Mouse (Mus musculus) neural tube, embryonic 15.5 days (tissue): ENCODE data around the gene Gpd1. TPM values are rescaled to one million over a fixed set of nuclear protein-coding genes. Genes with fewer than 3 reads are reported as not detected.

Experiments used
- ATAC-seq: fragments of 200-750 bp; cut with Nextera tagmentation; 2 replicates; pipeline ENCODE4 v1.8.0; 2017; ENCODE audit warnings: mild to moderate bottlenecking, moderate TSS enrichment, moderate library complexity; ENCODE audit not compliant: low FRiP score
- H3K27ac ChIP-seq: fragments of 300-500 bp; sonication (generic); replicated peaks from 2 replicates; pipeline ENCODE4 v1.5.1; 2015; ENCODE audit warnings: mild to moderate bottlenecking, inconsistent platforms
- H3K27me3 ChIP-seq: fragments of 300-500 bp; sonication (generic); replicated peaks from 2 replicates; pipeline ENCODE4 v1.6.1; 2015; ENCODE audit warnings: inconsistent platforms
- H3K36me3 ChIP-seq: fragments of 300-500 bp; sonication (generic); 2 replicates; pipeline ENCODE4 v1.6.1; 2015; ENCODE audit warnings: inconsistent platforms
- H3K4me1 ChIP-seq: fragments of 300-500 bp; sonication (generic); 2 replicates; pipeline ENCODE4 v1.6.1; 2015; ENCODE audit warnings: inconsistent platforms
- H3K4me2 ChIP-seq: fragments of 300-500 bp; sonication (generic); 2 replicates; pipeline ENCODE4 v1.6.1; 2015; ENCODE audit warnings: inconsistent platforms, mild to moderate bottlenecking, moderate library complexity
- H3K4me3 ChIP-seq: fragments of 300-500 bp; sonication (generic); replicated peaks from 2 replicates; pipeline ENCODE4 v1.5.1; 2015; ENCODE audit warnings: mild to moderate bottlenecking, inconsistent platforms
- H3K9ac ChIP-seq: fragments of 300-500 bp; sonication (generic); replicated peaks from 2 replicates; pipeline ENCODE4 v1.6.1; 2015; ENCODE audit warnings: mild to moderate bottlenecking, inconsistent platforms
- H3K9me3 ChIP-seq: fragments of 300-500 bp; sonication (generic); replicated peaks from 2 replicates; pipeline ENCODE4 v1.6.1; 2016; ENCODE audit warnings: inconsistent platforms
- WGBS: fragments of 180-500 bp; shearing (Covaris S2); methylation state at CpG from one replicate; pipeline ENCODE4 v1.1.7; 2015; ENCODE audit warnings: mixed read lengths; 5-methylcytosine and 5-hydroxymethylcytosine counted together
- polyA plus RNA-seq: library from polyadenylated mRNA; unstranded; fragments of >200 nt; fragmentation: Nextera tagmentation; extraction: Ambion mirVana; gene quantifications from 2 replicates; pipeline ENCODE4 v1.2.1, GENCODE M21; 2015

The Gpd1 gene
- 4.5 and 5.2 TPM in 2 replicates for polyA plus RNA-seq

DNA sequence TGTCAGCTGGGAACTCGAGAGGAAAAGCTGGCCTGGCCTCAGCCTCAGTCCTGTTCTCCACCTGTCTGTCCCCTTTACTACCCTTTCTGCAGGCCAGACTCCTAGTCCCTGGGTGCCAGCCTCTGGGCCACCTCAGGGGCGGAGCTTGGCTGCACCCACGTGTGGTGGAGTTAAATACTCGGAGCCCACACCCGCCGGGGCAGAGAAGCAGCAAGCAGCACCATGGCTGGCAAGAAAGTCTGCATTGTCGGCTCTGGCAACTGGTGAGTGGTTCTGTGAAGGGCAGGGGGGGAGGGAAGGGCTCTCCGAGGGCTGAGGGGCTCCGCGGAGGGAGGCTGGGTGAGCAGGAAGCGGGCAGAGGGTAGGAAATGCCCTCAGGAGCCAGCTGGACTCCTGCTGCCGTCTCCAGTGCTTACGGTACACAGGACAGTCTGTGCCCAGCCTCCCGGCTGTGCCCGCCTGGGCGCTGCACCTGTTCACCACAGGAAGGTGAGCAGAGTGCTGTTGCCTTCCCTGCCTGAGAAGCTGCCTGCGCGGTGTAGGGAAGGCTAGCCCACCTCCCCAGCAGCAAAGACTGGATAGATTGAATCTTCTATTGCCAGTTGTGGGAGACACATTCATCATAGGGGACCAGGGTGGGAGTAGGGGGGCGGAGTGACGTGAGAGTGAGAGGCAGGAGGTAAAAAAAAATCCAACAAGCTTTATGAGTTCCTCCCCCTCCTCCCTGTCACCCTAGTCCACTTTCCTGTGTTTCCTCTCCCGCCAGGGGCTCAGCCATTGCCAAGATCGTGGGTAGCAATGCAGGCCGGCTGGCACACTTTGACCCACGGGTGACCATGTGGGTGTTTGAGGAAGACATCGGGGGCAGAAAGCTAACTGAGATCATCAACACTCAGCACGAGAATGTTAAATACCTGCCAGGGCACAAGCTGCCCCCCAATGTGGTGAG lies at the start of gene Gpd1:
Gene Gpd1 (plus strand): TSS at position 130 of the 949 bp plus-strand sequence.
- WGBS, result 63% methylated on average over 23 of the region's 26 CpGs
- H3K9ac ChIP-seq, result 0 out of 2 replicates have a peak within 1 kb of the TSS, but pooled peaks have one; percentile 11

GRCm38 (mm10) chr15:99667544-99667943 lies 49.8 kb upstream of the Gpd1 start:
- Histone ChIP-seq H3K9me3 (no peaks in the 10 kb centered on the region), H3K27me3 (no peaks in the 10 kb centered on the region), H3K4me2 (no peak overlapping the region), H3K4me3 (no peak overlapping the region), H3K9ac (no peak overlapping the region), H3K27ac (no peak overlapping the region), H3K36me3 (no peaks in the 10 kb centered on the region), H3K4me1 (peaks cover 69% of the 10 kb centered on the region)
- 100% methylated on average over 2 of the region's 2 CpGs for WGBS
- ATAC-seq, result no peak

More for the DNA sequence above, at the start of gene Gpd1:
- Histone ChIP-seq H3K4me2 (peak within 1 kb of the TSS; percentile 20), H3K27me3 (no peaks in the 10 kb centered on the region), H3K36me3 (peaks cover 17% of the 10 kb centered on the region), H3K27ac (peak within 1 kb of the TSS; percentile 76), H3K4me1 (peaks cover 46% of the 10 kb centered on the region), H3K4me3 (no peak within 1 kb of the TSS), H3K9me3 (no peaks in the 10 kb centered on the region)
- ATAC-seq, result 0 out of 2 replicates have a peak, but pooled peaks have one; percentile 7

GRCm38 (mm10) chr15:99668881-99669280 lies 48.4 kb upstream of the Gpd1 start:
- peak overlapping the region; percentile 2; the same call in 1 of the 2 replicates for H3K4me3 ChIP-seq
- WGBS, result 2% methylated on average over 12 of the region's 12 CpGs

GRCm38 (mm10) chr15:99669392-99669791 lies 47.9 kb upstream of the Gpd1 start:
- H3K36me3 ChIP-seq, result no peaks in the 10 kb centered on the region
- H3K9ac ChIP-seq, result peak overlapping the region; percentile 93; the same call in 1 of the 2 replicates
- ATAC-seq, result no peak
- no peaks in the 10 kb centered on the region for H3K27me3 ChIP-seq
- H3K27ac ChIP-seq, result peak overlapping the region; percentile 94
- H3K4me1 ChIP-seq, result peaks cover 80% of the 10 kb centered on the region
- H3K4me2 ChIP-seq, result peak overlapping the region; percentile 80
- H3K9me3 ChIP-seq, result no peaks in the 10 kb centered on the region
- H3K4me3 ChIP-seq, result peak overlapping the region; percentile 69
- 0% methylated on average over 1 of the region's 1 CpGs for WGBS

More at GRCm38 (mm10) chr15:99668881-99669280, 48.4 kb upstream of the Gpd1 start:
- no peak for ATAC-seq
- Histone ChIP-seq H3K36me3 (no peaks in the 10 kb centered on the region), H3K27me3 (no peaks in the 10 kb centered on the region), H3K4me1 (peaks cover 80% of the 10 kb centered on the region), H3K9me3 (no peaks in the 10 kb centered on the region), H3K27ac (peak overlapping the region; percentile 94), H3K9ac (no peak overlapping the region), H3K4me2 (peak overlapping the region; percentile 80)

GRCm38 (mm10) chr15:99670154-99670821 lies 47.0 kb upstream of the Gpd1 start, which contains the start of gene Asic1:
Gene Asic1 (plus strand): TSS chr15:99670368.
- 0 out of 2 replicates have a peak, but pooled peaks cover 4% of the 10 kb centered on the region for H3K36me3 ChIP-seq
- H3K27me3 ChIP-seq, result no peaks in the 10 kb centered on the region
- WGBS, result under 1% methylated on average over 45 of the region's 74 CpGs
- peak; percentile 73 for ATAC-seq
- H3K4me3 ChIP-seq, result peak within 1 kb of the TSS; percentile 69
- H3K9me3 ChIP-seq, result no peaks in the 10 kb centered on the region
- H3K4me2 ChIP-seq, result peak within 1 kb of the TSS; percentile 80
- H3K27ac ChIP-seq, result peak within 1 kb of the TSS; percentile 94
- peak within 1 kb of the TSS; percentile 93 for H3K9ac ChIP-seq
- peaks cover 80% of the 10 kb centered on the region for H3K4me1 ChIP-seq

DNA sequence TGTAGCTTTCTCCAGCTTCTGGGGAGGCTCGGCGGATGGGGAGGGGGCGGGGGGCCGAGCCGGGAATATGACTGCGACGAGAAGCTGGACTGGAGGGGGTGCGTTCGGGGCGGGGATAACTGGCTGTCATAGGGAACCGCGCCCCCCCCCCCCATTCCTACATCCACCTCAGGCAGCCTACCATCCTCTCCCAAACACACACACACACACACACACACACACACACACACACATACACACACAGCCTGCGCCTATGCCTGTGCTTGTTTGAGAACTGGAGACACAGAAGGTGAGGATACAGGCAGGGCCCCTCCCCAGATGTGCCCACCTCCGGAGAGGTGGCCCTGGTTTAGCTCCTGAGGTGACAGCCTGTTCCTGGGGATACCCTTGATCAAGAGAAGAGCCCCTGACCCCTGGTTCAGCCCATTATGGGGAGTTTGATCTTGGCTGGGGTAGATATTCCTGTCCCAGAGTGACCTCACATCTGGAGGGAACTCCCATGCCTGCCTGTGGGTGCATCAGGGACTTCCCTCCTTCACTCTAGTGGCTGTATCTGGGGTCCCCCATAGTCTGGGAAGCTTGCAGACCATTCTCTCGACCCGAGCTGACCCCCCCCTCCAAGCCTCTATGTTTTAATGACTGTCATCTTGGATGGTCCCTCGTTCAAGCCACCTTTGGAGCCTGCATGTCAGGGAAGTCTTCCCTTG lies 46.2 kb upstream of the Gpd1 start:
- 9% methylated on average over 11 of the region's 17 CpGs for WGBS

GRCm38 (mm10) chr15:99671783-99672182 lies 45.5 kb upstream of the Gpd1 start:
- Histone ChIP-seq H3K4me3 (peak overlapping the region; percentile 69), H3K27me3 (no peaks in the 10 kb centered on the region), H3K4me1 (peaks cover 81% of the 10 kb centered on the region), H3K9me3 (no peaks in the 10 kb centered on the region), H3K4me2 (peak overlapping the region; percentile 80), H3K9ac (peak overlapping the region; percentile 93), H3K27ac (peak overlapping the region; percentile 94; the same call in 1 of the 2 replicates), H3K36me3 (0 out of 2 replicates have a peak, but pooled peaks cover 4% of the 10 kb centered on the region)
- ATAC-seq, result no peak
- 56% methylated on average over 14 of the region's 14 CpGs for WGBS

More for the DNA sequence above, 46.2 kb upstream of the Gpd1 start:
- 0 out of 2 replicates have a peak, but pooled peaks cover 4% of the 10 kb centered on the region for H3K36me3 ChIP-seq
- H3K4me1 ChIP-seq, result peaks cover 81% of the 10 kb centered on the region
- no peaks in the 10 kb centered on the region for H3K9me3 ChIP-seq
- H3K9ac ChIP-seq, result peak overlapping the region; percentile 93
- H3K4me2 ChIP-seq, result peak overlapping the region; percentile 80
- no peaks in the 10 kb centered on the region for H3K27me3 ChIP-seq
- peak; percentile 29; the same call in 1 of the 2 replicates for ATAC-seq
- peak overlapping the region; percentile 69 for H3K4me3 ChIP-seq
- peak overlapping the region; percentile 94 for H3K27ac ChIP-seq

GRCm38 (mm10) chr15:99674866-99675265 lies 42.4 kb upstream of the Gpd1 start:
- Histone ChIP-seq H3K4me1 (peaks cover 86% of the 10 kb centered on the region), H3K27me3 (no peaks in the 10 kb centered on the region), H3K9ac (no peak overlapping the region), H3K9me3 (no peaks in the 10 kb centered on the region), H3K4me2 (peak overlapping the region; percentile 80), H3K4me3 (peak overlapping the region; percentile 12), H3K36me3 (0 out of 2 replicates have a peak, but pooled peaks cover 4% of the 10 kb centered on the region), H3K27ac (peak overlapping the region; percentile 43)
- ATAC-seq, result no peak
- 68% methylated on average over 3 of the region's 3 CpGs for WGBS

DNA sequence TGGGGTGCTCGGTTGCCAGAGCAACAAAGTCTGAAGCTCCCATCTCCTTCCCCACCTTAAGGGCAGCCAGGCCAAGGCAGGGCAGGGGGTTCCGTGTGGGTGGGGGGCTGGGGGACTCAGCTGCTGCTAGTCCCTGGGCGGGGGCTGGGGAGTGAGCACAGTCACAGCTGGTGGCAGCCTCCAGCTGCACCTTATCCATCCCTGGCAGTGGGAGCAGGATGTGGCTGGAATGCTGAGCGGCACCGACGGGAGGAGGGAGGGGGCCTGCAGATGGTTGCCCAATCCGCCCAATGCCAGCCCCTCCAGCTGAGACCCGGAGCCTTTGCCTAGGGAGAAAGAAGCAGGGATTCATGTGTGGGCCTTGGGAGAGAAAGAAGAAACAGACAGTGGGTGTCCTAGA lies 40.2 kb upstream of the Gpd1 start:
- peak overlapping the region; percentile 10 for H3K4me3 ChIP-seq
- ATAC-seq, result peak; percentile 55
- H3K9ac ChIP-seq, result peak overlapping the region; percentile 34; the same call in 1 of the 2 replicates
- peak overlapping the region; percentile 80 for H3K4me2 ChIP-seq
- peaks cover 76% of the 10 kb centered on the region for H3K4me1 ChIP-seq
- no peaks in the 10 kb centered on the region for H3K27me3 ChIP-seq
- H3K36me3 ChIP-seq, result 0 out of 2 replicates have a peak, but pooled peaks cover 7% of the 10 kb centered on the region
- no peaks in the 10 kb centered on the region for H3K9me3 ChIP-seq
- peak overlapping the region; percentile 77 for H3K27ac ChIP-seq
- 22% methylated on average over 8 of the region's 8 CpGs for WGBS

- Histone ChIP-seq H3K9ac (no peak overlapping the region), H3K9me3 (no peaks in the 10 kb centered on the region), H3K4me1 (peaks cover 64% of the 10 kb centered on the region), H3K4me2 (peak overlapping the region; percentile 30), H3K4me3 (no peak overlapping the region), H3K36me3 (0 out of 2 replicates have a peak, but pooled peaks cover 12% of the 10 kb centered on the region), H3K27me3 (no peaks in the 10 kb centered on the region), H3K27ac (no peak overlapping the region)
- no peak for ATAC-seq
- 13% methylated on average over 13 of the region's 13 CpGs for WGBS
Measured at GRCm38 (mm10) chr15:99678063-99678800, 39.1 kb upstream of the Gpd1 start.
